Comparison of ENCODE assay signal across 17 mouse cellular contexts in genomic region chr7:100674941-100675340, GRCm38 (mm10). TPM values are rescaled to one million over a fixed set of nuclear protein-coding genes. Genes with fewer than 3 reads are reported as not detected.
"Had no signal": no experiment of that assay in that cellular context is flagged by ENCODE, and none has a peak within 500 bp of the region (broad histone marks: within the 10 kb centered on the region; RNA-seq: fewer than 3 reads in every experiment).

No protein-coding gene starts in this region.

- H3K27me3 ChIP-seq: limb, embryonic 13.5 days; midbrain, embryonic 13.5 days; neural tube, embryonic 15.5 days had no signal

- H3K27ac ChIP-seq: layer of hippocampus, adult 2 months; limb, embryonic 13.5 days; macrophage; midbrain, embryonic 13.5 days; neural tube, embryonic 15.5 days had no signal

- H3K4me2 ChIP-seq: limb, embryonic 13.5 days; liver, embryonic 11.5 days; lung, embryonic 14.5 days; midbrain, embryonic 13.5 days; neural tube, embryonic 15.5 days had no signal

- H3K9ac ChIP-seq: limb, embryonic 13.5 days; lung, embryonic 14.5 days; midbrain, embryonic 13.5 days; neural tube, embryonic 15.5 days had no signal

- H3K4me3 ChIP-seq: layer of hippocampus, adult 2 months; limb, embryonic 13.5 days; midbrain, embryonic 13.5 days; myocyte; neural tube, embryonic 15.5 days had no signal

- H3K4me1 ChIP-seq: neural tube, embryonic 15.5 days had no signal

- H3K9me3 ChIP-seq: limb, embryonic 13.5 days; midbrain, embryonic 13.5 days; neural tube, embryonic 15.5 days had no signal

- H3K36me3 ChIP-seq: limb, embryonic 13.5 days; midbrain, embryonic 13.5 days; neural tube, embryonic 15.5 days had no signal

- ATAC-seq: midbrain, embryonic 13.5 days had no signal

- DNase-seq: kidney, adult 9 months; kidney, postnatal 10 days; kidney, postnatal 4 days; left cerebral cortex, postnatal 4 days; lung, embryonic 14.5 days; lung, postnatal 10 days; right cerebral cortex, adult 18-20 months; right cerebral cortex, postnatal 25 days; thymus, adult 18-20 months; thymus, postnatal 14 days had no signal

RNA-seq across cellular contexts. Expression of gene Plekhb1, which starts 12.7 kb away (rescaled TPM):
- polyA plus RNA-seq: macrophage had no signal
